Mouse (Mus musculus) adrenal gland, postnatal 14 days (tissue): ENCODE measurements around the gene Arhgef10l. TPM values are rescaled to one million over a fixed set of nuclear protein-coding genes. Genes with fewer than 3 reads are reported as not detected.
A peak's percentile ranks its signal among the peaks of the same experiment; 100 is the strongest.
"Not testable (repeated sequence)": the region's sequence is repeated elsewhere in the genome, so short reads cannot be mapped to it uniquely, and the experiment has no call there.

ENCODE experiments used
- DNase-seq: peaks from one replicate; pipeline ENCODE4 v3.0.0; 2021; ENCODE audit warnings: mixed read lengths
- total RNA-seq: library from RNA; stranded (reverse); gene quantifications from 2 replicates; pipeline ENCODE4 v1.2.3, GENCODE M21; 2021

Gene Arhgef10l
- total RNA-seq, 1 experiment from 2014 or later: 15.3 TPM

- DNase-seq: no peak
Measured at GRCm38 (mm10) chr4:140606197-140606596, 59.6 kb downstream of the Arhgef10l start.

- no peak for DNase-seq
Measured at GRCm38 (mm10) chr4:140605790-140606189, 60.0 kb downstream of the Arhgef10l start.

DNA sequence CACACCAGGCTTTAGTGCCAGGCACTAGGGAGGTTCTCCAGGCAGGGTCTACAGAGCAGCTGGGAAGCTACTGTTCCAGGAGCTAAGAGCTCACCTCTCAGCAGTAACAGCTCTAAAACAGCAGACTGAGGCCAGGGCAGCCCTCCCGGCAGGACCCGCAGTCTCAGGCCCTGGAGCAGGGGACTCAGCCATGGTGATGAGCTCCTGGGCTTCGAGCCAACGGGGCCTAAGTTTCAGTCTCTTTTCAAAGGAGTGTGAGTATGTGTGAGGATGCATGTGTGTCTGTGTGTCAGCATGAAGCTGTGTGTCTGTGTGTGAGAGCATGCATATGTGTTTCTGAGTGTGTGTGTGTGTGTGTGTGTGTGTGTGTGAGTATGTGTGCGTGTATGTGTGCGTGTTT lies 60.6 kb downstream of the Arhgef10l start:
- DNase-seq: no peak

DNA sequence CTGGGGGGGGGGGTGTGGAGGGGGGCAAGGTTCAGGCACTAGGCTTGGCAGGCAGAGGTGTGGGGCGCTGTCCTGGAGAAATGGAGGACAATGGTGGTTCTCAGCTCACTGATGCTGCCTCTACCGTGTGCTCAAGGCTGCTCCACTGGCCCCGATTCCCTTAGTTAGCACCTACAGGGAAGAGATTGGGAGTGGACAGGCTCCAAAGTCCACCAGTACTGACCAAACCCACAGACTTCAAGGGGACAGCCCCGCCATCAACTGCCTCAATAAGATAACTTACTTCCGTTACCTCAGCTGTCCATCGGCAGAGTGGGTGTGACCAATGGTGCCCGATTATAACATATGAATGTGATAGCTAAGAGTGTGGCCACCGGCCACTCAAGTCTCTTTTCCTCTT lies 61.3 kb downstream of the Arhgef10l start:
- no peak for DNase-seq

DNA sequence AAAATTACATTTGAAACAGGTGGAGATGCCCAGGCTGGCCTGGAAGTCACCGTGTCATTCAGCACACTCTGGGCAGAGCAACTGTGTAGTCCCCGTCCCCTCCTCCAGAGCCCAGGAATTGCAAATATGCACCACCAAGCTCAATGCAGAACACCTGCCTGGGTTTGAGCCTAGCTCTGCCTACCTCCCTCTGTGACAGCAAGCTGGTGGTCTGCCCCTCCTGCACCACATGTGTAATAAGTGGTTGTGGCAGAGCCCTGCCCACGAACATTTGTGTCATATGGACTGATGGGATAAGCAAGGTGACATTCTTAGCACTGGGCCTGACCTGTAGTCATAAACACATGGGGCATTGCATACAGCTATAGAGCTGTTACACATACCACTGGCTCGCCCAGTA lies 63.8 kb downstream of the Arhgef10l start:
- no peak for DNase-seq

DNA sequence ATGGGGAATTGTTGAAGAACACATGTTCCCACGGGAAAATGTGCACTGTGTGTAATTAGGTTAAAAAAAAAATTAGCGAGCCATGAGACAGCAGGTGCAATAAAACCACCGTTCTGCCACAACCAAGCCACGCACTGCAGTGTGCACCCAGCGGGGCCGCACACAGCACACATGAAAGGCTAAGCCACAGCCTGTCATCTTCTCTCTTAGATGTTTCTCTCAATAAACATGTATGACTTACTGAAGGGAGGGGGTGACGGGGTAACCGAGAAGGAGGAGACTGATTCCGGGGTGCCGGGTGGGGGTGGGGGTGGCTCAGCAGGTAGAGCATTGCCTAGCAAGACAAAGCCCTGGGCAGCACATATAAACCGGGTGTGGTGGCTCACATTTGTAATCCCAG lies 64.7 kb downstream of the Arhgef10l start:
- DNase-seq: no peak

- no peak for DNase-seq
Measured at GRCm38 (mm10) chr4:140598846-140599245, 67.0 kb downstream of the Arhgef10l start.

GRCm38 (mm10) chr4:140597928-140598327 lies 67.9 kb downstream of the Arhgef10l start:
- DNase-seq: no peak

- no peak for DNase-seq
Measured at GRCm38 (mm10) chr4:140597378-140597777, 68.4 kb downstream of the Arhgef10l start.

DNA sequence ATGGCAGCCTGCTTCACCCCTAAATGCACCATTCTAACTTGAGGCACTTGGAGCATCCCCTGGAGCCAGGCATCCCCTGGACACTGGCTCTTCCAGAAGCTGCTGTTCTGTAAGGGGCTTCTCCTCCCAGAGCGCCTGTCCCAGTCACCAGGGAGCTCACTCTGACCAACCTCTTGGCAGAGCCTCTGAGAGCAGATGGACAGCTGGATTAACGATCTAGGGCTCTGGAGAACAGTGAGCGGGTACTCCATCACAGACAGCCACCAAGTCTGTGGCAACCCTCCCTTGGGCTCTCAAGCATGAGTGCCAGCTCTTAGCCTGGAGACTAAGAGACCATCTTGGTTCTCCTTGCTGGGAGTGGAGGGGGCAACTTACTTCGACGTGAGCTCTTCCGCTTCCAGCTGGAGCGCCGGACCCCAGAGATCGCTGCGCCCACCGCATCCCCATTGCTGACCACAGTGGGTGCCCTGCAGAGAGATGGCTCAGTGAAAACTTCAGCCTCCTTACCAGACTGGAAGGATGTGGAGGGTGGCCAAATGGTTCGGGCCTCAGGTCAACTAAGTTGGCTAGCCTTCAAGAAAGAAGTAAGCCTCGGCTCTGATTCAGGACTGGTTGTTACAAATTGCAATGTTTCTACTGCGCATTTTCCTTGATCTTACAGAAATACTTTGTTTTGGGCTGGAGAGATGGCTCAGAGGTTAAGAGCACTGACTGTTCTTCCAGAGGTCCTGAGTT lies 71.9 kb downstream of the Arhgef10l start:
- peak; percentile 20 for DNase-seq

DNA sequence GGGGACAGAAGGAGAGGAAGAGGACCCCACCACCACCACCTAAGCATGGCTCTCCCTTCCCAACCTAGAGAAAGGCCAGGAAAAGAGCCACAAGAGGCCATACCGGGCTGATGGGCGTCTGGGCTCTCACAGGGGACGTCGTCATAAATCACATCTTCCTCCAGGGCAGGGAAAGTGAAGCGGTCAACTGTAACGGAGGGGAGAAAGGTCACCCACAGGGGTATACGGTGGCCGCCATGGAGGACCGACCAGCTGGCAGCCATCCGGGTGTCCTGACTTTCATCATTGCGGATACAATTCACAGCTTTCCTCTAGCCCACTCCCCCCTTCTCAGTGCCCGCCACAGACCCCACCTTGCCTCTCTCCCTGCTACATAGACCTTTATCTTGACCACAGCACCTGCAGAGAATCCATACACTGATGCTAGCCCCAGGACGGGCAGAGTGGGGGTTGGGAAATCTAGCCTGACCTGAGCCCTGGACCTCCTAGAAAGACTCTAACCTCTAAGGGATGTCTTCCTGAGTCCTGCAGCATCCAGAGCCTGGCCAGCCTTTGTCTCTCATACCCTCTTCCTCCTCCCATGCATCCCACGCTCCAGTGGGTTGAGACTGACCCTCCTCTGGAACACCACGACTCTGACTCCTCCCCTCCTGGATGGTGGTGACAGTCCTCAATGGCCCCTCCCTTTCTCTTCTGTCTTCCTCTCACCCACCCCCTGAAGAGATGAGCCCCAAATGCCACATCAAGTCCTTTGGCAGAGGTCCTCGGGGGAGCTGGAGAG lies 72.6 kb downstream of the Arhgef10l start:
- DNase-seq: no peak

DNA sequence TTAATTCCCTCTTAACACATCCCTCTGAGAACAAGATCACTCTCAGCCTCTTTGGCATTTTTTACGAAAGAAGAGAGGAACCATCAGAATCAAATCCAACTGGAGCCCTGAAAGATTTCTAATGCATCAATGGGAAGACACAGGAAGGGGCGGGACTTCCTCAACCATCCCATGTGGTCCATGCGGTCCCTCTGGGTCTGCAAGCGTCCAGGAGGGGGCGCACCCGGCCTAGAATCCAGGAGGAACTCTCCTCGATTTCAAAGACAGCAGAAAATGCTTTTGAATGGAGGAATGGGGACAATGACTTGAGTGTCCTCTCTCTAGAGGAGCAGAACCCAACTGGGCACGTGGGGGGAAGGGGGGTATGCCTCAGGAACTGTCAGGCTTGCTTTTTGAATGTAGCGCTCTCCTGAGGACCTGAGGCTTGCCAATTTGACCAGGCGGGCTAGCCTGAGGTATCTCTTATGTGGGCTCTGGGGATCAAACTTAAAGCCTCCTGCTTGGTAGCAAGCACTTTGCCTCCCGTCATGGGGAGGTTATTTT lies 73.5 kb downstream of the Arhgef10l start:
- peak; percentile 94 for DNase-seq

- DNase-seq: no peak
Measured at GRCm38 (mm10) chr4:140586478-140586877, 79.3 kb downstream of the Arhgef10l start.

DNA sequence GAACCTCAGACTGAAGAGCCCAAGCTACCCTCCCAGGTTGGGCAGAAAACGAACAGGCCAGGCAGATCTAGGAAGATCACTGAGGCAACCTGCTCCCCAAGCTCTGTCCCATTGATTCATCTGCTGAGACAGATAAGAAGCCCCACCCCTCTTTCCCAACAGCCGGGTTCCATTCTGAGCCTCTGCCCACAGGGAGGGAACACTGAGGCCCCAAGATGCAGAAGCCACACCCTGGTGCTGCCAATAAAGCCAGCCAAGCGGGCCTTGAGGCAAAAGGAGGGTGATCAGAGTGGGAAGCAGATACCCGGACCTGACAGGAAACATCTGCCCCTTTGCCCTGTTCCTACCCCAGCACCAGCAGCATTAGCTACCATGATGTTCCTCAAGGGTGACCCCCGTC lies 81.6 kb downstream of the Arhgef10l start:
- DNase-seq: no peak

DNA sequence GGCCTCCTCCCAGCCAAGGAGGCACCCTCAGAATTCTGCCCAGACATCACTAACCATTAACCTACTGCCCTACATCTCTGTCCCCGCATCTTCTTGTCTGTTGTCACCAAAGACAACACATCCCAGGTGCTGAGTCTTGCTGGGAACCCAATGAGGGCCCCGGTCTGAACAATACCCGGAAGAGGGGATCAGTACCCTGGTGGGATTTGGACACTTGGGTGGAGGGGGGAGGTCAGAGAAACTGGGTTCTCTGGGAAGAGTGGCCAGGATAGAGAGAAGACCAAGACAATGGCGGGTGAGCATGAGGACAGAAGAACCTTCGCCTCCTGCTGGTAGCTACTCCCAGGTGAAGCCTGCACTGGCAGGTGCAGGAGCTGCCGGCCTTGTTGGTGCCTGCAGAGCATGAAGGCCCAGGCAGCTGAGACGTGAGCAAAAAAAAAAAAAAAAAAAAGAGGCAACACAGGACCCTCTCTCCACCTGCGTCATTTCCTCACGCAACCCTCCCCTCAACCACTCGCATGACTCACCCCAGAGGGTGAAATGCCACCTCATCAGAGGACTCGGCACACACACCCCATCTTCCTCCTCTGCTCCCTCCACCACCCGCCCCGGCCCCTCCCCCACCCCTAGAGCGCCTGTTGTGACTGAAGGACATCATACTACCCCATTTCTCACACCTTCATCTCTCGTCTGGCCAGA lies 83.3 kb downstream of the Arhgef10l start:
- DNase-seq: no peak

GRCm38 (mm10) chr4:140581730-140582389 lies 84.0 kb downstream of the Arhgef10l start:
- peak; percentile 28 for DNase-seq

- no peak for DNase-seq
Measured at GRCm38 (mm10) chr4:140581341-140581729, 84.5 kb downstream of the Arhgef10l start.

GRCm38 (mm10) chr4:140580866-140581265 lies 84.9 kb downstream of the Arhgef10l start:
- no peak for DNase-seq

DNA sequence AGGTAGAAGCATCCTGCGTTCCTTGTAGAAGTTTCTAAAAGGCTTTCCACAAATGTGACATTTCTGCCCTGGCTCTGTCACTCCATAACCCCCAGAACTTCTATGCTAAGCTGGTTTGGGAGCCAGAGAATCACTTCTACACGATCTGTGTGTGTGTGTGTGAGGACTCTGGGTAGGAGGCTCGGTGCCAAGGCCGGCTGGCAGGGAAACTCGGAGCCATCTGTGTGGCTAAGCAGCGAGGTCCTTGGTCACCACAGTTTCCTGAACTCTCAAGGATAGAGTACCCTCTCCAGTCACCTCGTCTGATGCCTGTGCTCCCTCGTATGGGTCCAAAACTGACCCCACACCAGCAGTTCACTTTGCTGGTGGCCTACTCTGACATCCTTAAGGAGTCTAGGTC lies 86.2 kb downstream of the Arhgef10l start:
- DNase-seq: peak; percentile 37

DNA sequence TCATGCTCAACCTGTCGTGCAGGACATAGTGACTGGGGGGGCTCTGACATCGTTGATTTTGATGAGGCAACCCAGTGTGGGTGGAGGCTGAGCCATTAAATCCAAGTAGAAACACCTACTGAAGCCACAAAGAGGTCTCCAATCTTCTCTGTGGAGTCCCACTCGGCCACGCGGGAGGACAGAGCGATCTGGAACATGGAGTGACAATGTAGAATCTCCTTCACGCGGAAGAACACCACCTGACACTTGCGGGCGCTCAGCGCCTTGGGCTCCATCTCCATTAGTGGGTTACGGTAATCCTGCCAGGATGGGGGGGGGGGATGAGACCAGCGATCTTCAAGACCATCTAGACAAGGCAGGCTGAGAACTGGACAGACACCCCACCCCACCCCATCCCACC lies 86.7 kb downstream of the Arhgef10l start:
- DNase-seq: no peak

DNA sequence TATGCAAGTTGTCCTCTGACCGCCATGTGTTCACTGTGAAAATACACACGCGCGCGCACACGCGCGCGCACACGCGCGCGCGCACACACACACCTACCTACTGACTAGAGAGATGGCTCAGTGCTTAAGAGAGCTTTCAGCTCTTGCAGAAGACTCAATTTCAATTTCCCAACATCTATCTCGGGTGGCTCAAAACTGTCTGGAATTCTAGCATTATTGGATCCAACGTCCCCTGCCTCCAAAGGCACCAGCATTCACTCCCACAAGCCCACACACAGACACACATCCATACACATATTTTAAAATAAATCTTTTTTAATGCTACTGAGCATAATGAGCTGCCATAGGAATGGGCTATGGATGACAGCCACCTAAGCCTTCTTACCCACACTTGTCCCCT lies 89.2 kb downstream of the Arhgef10l start:
- no peak for DNase-seq

DNA sequence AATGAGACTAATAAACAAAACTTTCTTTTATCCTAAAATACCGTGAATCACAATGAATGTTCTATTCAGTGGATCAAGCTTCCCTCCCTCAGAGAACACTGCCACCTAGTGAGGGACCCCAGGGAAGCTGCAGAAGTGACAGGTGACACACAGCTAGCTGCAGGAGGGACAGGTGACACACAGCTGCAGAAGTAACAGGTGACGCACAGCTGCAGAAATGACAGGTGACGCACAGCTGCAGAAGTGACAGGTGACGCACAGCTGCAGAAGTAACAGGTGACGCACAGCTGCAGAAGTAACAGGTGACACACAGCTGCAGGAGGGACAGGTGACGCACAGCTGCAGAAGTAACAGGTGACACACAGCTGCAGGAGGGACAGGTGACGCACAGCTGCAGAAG lies 90.9 kb downstream of the Arhgef10l start:
- not testable (repeated sequence) for DNase-seq
